Mouse (Mus musculus) left cerebral cortex, adult 2 months (tissue): Measurements from ENCODE around the gene Sst. TPM values are rescaled to one million over a fixed set of nuclear protein-coding genes. Genes with fewer than 3 reads are reported as not detected.

Experiments used
- DNase-seq, 2 experiments: peaks; one replicate each; pipeline ENCODE4 v3.0.0; 2021 to 2022; ENCODE audit warnings: low spot score in 2 of 2, mixed read lengths in 1 of 2; ENCODE audit errors: extremely low spot score in 1 of 2
- H3K27ac ChIP-seq: fragments of 200-600 bp; 2 replicates; pipeline ENCODE4 v1.8.1; 2022
- H3K4me3 ChIP-seq: fragments of 200-600 bp; 2 replicates; pipeline ENCODE4 v1.8.1; 2022
- CTCF ChIP-seq: fragments of 200-600 bp; IDR thresholded peaks from 2 replicates; pipeline ENCODE4 v1.8.1; 2022; ENCODE audit warnings: antibody characterized with exemption, mild to moderate bottlenecking, moderate library complexity
- intact Hi-C: fragments of 180-260 bp; cut with DNase I; formaldehyde crosslinking; loops from one replicate; pipeline ENCODE4 v1.15.1; 2025
- total RNA-seq, 2 experiments: library from RNA; stranded (reverse); gene quantifications; 2 replicates each; pipeline ENCODE4 v1.2.3; 2021

The Sst gene
- total RNA-seq, 2 experiments from 2014 or later, result 432 to 438 TPM

- Histone ChIP-seq H3K4me3 (no peak overlapping the region), H3K27ac (no peak overlapping the region)
- DNase-seq, result no peak
- intact Hi-C loops, result no loop called here
- TF ChIP-seq CTCF, result no peak
Observed at GRCm38 (mm10) chr16:23901411-23901810, 10.7 kb upstream of the Sst start.

GRCm38 (mm10) chr16:23900061-23900460, 9.3 kb upstream of the Sst start:
- no peak for TF ChIP-seq CTCF
- H3K4me3 ChIP-seq, result no peak overlapping the region
- H3K27ac ChIP-seq, result no peak overlapping the region
- intact Hi-C loops, result no loop called here
- DNase-seq, result no peak

- H3K27ac ChIP-seq, result no peak overlapping the region
- peak overlapping the region; percentile 40 for H3K4me3 ChIP-seq
- TF ChIP-seq CTCF, result peak; percentile 93
Observed at GRCm38 (mm10) chr16:23898840-23899239, 8.1 kb upstream of the Sst start.

DNA sequence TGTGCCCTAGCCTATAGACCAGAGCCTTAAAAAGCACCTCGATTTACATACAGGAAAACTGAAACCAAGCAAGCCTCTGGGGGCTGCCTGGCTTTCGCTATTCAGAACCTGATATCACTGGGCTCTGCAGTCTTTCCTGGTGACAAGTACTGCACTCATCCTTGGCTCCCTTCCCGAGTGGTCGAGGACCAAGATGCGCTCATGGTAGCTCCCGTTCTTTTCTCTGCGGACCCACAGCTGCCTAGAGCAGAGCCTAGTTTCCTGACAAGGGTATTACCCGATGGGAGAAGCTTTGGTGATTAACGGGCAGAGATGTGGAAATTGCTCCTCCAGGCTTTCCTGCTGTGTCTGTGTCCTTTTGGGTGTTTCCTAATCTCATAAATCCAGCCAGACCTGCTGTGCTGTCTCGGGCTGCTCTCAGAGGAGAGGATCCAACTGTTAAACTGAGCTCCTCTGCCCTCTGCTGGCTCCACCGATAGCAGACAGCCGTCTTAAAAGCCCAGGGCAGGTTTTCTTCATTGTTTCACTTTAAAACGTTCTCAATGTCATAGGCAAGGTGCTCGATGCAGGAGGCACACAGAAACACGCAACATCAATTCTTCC, 7.3 kb upstream of the Sst start:
- Histone ChIP-seq H3K4me3 (peak overlapping the region; percentile 40), H3K27ac (no peak overlapping the region; the same call in 1 of the 2 replicates)
- peak; percentile 73 for DNase-seq
- intact Hi-C loops, result loop anchor here (1.0 kb wide), 2 partner anchors 55 to 348 kb away; no protein-coding TSS in a partner anchor
- peak; percentile 78 for TF ChIP-seq CTCF

More at GRCm38 (mm10) chr16:23898840-23899239, 8.1 kb upstream of the Sst start:
- intact Hi-C loops, result loop anchor here (1.0 kb wide), 3 partner anchors 54 to 447 kb away; no protein-coding TSS in a partner anchor
- peak; percentile 79 to 82 for DNase-seq

DNA sequence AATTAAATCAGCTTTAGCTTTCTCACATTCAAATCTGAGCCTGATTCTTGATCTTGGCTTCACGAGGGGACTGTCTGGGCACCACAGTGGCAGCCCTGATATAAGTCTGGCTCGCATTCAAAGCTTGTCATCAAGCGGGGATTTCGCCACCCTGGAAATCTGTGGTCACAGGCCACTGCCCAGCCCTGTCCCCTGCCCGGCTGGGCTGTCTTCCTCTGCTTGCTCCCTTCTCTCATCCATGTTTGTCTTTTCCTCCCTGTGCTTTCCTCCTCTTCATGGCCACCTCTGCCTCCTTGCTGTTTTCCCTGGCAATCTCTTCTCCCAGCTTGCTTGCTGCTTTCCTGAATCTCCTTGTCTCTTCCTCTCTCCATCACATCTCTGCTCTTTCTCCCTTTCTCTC, 6.7 kb upstream of the Sst start:
- intact Hi-C loops, result no loop called here
- TF ChIP-seq CTCF, result no peak
- Histone ChIP-seq H3K4me3 (no peak overlapping the region), H3K27ac (no peak overlapping the region)
- no peak for DNase-seq

DNA sequence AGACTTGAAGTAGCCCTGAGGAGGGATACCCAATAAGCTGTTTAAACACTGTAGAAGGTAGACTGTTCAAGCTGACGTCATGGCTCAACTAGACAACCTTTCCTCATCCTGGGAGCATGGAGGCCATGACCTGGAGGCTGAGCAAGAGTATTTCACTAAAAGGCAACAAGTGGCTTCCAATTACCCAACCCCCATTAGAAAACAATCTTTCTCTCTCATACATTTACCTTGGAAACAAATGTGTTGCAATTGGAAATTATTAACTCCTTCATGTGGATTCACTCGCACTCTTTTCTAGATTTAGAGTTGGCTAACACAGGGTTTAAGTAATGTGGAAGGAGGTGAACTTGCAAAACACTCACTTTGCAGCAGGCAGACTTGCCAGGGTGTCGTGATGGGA, 4.4 kb upstream of the Sst start:
- DNase-seq, result no peak
- no peak for TF ChIP-seq CTCF
- intact Hi-C loops, result no loop called here

GRCm38 (mm10) chr16:23890151-23890550, 607 bp downstream of the Sst start:
- Histone ChIP-seq H3K27ac (no peak overlapping the region), H3K4me3 (no peak overlapping the region)
- no peak for TF ChIP-seq CTCF
- no peak for DNase-seq
- intact Hi-C loops, result no loop called here

More for the DNA sequence above, 4.4 kb upstream of the Sst start:
- Histone ChIP-seq H3K4me3 (no peak overlapping the region), H3K27ac (no peak overlapping the region)

DNA sequence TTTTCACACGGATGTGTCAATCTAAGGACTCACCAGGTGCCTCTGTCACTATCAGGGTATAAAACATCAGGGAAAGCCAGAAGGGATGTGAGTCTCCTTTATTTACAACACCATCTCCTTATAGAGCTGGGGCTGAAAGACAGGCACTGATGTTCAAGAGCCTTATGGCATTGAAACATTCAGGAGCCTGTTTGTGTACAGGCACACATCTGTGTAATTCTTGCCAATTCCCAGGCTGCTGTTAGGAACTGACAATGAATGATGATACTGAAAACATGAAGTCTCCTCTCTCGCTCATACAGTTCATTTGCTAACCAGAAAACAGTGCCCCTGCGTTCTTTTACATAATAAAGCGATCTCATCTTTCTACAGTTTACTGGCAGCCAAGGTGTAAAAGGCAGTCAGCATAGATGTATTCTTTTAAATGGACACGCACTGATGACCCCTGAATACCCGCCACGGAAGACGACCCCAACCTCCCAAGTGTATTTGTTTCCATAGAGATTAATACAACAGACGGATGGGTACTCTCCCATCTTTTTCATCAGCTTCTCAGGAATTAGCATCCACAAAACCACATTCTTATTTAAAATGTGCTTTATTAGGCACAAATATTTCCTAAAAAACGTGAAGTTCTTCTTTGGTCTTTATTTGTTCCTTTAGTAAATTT, 2.7 kb downstream of the Sst start:
- no peak overlapping the region for H3K4me3 ChIP-seq
- intact Hi-C loops, result no loop called here
- no peak for TF ChIP-seq CTCF
- H3K27ac ChIP-seq, result no peak overlapping the region
- DNase-seq, result no peak

DNA sequence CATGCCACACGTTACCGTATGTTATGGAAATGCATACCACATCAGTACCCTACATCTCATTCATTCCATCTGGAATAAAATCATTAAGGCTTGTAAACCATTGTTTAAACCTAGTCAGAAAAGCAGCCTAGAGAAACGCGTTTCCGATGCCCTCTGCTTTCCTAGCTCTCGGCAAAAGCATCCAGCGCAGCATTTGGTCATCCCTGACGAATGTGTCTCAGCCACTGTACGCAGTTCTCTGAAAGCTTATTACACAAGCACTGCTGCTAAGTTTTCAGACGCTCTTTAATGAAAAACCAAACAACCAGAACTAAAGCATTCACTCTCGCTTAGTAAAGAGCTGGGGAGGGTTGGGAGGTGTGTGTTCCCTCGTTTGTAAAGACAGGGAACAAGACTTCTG, 5.7 kb downstream of the Sst start:
- Histone ChIP-seq H3K4me3 (no peak overlapping the region), H3K27ac (no peak overlapping the region)
- DNase-seq, result no peak
- no peak for TF ChIP-seq CTCF
- intact Hi-C loops, result no loop called here

- no peak overlapping the region for H3K4me3 ChIP-seq
- no peak overlapping the region for H3K27ac ChIP-seq
- intact Hi-C loops, result no loop called here
- TF ChIP-seq CTCF, result no peak
- no peak for DNase-seq
Observed at GRCm38 (mm10) chr16:23855242-23855641, 35.5 kb downstream of the Sst start.

- intact Hi-C loops, result no loop called here
- no peak for TF ChIP-seq CTCF
Observed at GRCm38 (mm10) chr16:23849720-23850119, 41.0 kb downstream of the Sst start.

GRCm38 (mm10) chr16:23849176-23849575, 41.6 kb downstream of the Sst start:
- intact Hi-C loops, result no loop called here
- H3K4me3 ChIP-seq, result no peak overlapping the region
- no peak overlapping the region for H3K27ac ChIP-seq
- DNase-seq, result no peak
- TF ChIP-seq CTCF, result no peak

More at GRCm38 (mm10) chr16:23849720-23850119, 41.0 kb downstream of the Sst start:
- Histone ChIP-seq H3K4me3 (no peak overlapping the region), H3K27ac (no peak overlapping the region)
- no peak for DNase-seq

DNA sequence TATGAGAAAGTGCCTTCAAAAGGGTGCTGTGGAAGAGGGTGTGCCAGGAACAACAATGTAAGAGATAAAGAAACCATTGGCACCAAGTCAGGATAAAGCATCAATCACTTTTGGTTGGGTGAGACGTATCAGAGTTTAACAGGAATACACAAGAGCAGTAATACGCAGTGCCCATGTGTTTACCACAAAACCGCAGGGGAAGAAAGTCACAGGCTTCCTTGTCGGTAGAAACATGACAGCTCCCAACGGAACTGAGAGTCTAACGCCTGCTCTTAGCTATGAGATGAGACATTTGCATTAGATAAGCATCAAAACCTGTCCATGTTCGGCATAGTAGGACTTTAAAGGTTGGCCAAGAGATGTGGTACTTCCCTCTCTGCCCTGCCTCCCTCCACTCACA, 46.1 kb downstream of the Sst start:
- no peak for DNase-seq
- no peak overlapping the region for H3K4me3 ChIP-seq
- TF ChIP-seq CTCF, result no peak
- H3K27ac ChIP-seq, result no peak overlapping the region
- intact Hi-C loops, result no loop called here
